ENCODE assay signal across 26 mouse cellular contexts in the genomic region with DNA sequence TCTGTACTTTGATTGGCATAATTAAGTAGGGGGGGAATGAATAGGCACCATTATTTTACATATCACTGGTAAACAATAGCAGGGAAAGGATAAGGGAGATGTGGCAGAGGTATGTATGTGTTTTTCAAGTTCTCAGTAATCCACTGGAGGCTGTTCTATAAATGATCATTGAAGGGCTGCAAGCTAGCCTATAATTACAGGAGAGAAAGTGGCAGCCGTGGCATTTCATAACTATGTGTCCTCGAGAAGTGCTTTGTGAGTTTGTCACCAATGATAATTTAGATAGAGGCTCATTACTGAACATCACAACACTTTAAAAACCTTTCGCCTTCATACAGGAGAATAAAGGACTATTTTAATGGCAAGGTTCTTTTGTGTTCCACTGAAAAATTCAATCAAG.
"Had no signal": no experiment of that assay in that cellular context is flagged by ENCODE, and none has a peak within 500 bp of the region (broad histone marks: within the 10 kb centered on the region; RNA-seq: fewer than 3 reads in every experiment).

No protein-coding gene starts in this region.

- H3K4me1 ChIP-seq: hindbrain, embryonic 15.5 days; limb, embryonic 12.5 days; liver, embryonic 13.5 days; liver, embryonic 15.5 days had no signal

- H3K27me3 ChIP-seq: heart, embryonic 13.5 days; heart, embryonic 15.5 days; limb, embryonic 12.5 days; liver, embryonic 13.5 days; liver, embryonic 15.5 days had no signal

- H3K27ac ChIP-seq: heart, adult 2 months; heart, embryonic 13.5 days; heart, embryonic 15.5 days; hindbrain, embryonic 13.5 days; hindbrain, embryonic 15.5 days; hindbrain, postnatal 0 days; layer of hippocampus, adult 2 months; left cerebral cortex, adult 2 months; limb, embryonic 10.5 days; limb, embryonic 12.5 days; liver, embryonic 13.5 days; liver, embryonic 15.5 days had no signal

- H3K9ac ChIP-seq: heart, embryonic 13.5 days; heart, embryonic 15.5 days; hindbrain, embryonic 13.5 days; hindbrain, embryonic 15.5 days; limb, embryonic 12.5 days; liver, embryonic 13.5 days; liver, embryonic 15.5 days had no signal

- H3K4me3 ChIP-seq: heart, adult 2 months; heart, embryonic 13.5 days; heart, embryonic 15.5 days; hindbrain, embryonic 13.5 days; hindbrain, embryonic 15.5 days; layer of hippocampus, adult 2 months; left cerebral cortex, adult 2 months; limb, embryonic 10.5 days; limb, embryonic 12.5 days; liver, embryonic 13.5 days; liver, embryonic 15.5 days had no signal

- DNase-seq: gastrocnemius, postnatal 14 days; gastrocnemius, postnatal 36 days; heart, adult 11 months; heart, adult 2 months; heart, postnatal 14 days; heart, postnatal 36 days; kidney, adult 18-20 months; kidney, adult 8-10 months; kidney, postnatal 10 days; kidney, postnatal 25 days; kidney, postnatal 4 days; liver; liver, embryonic 13.5 days had no signal

- ATAC-seq: hindbrain, postnatal 0 days; intestine, postnatal 0 days had no signal

- H3K36me3 ChIP-seq: heart, embryonic 13.5 days; heart, embryonic 15.5 days; hindbrain, embryonic 13.5 days; hindbrain, embryonic 15.5 days; limb, embryonic 10.5 days; limb, embryonic 12.5 days; liver, embryonic 13.5 days; liver, embryonic 15.5 days had no signal

- H3K4me2 ChIP-seq: heart, embryonic 11.5 days; heart, embryonic 13.5 days; heart, embryonic 15.5 days; hindbrain, embryonic 13.5 days; hindbrain, embryonic 15.5 days; limb, embryonic 12.5 days; liver, embryonic 11.5 days; liver, embryonic 13.5 days; liver, embryonic 15.5 days had no signal

- H3K9me3 ChIP-seq: heart, embryonic 13.5 days; heart, embryonic 15.5 days; hindbrain, embryonic 13.5 days; hindbrain, embryonic 15.5 days; limb, embryonic 10.5 days; limb, embryonic 12.5 days; liver, embryonic 13.5 days; liver, embryonic 15.5 days had no signal
